Mouse (Mus musculus): Measurements from ENCODE around the gene Fam90a1a.

- TF ChIP-seq CTCF (IDR thresholded peaks at IDR 0.05; ENCODE audit: low read depth), result no peak
- TF ChIP-seq EP300 (IDR thresholded peaks at IDR 0.05; ENCODE audit: low read depth), result no peak
These were observed 46.0 kb upstream of the Fam90a1a start for GRCm38 (mm10) chr8:21912554-21912953.
